Mouse (Mus musculus): ENCODE data around the gene Acbd3.
A peak's percentile ranks its signal among the peaks of the same experiment; 100 is the strongest.

Acbd3 gene

GRCm38 (mm10) chr1:180725704-180726179 is at the start of gene Acbd3:
TSS of gene Acbd3 (plus strand) at chr1:180726043.
- DNase-seq, result peak; percentile 90

GRCm38 (mm10) chr1:180691284-180691683 is 34.6 kb upstream of the Acbd3 start:
- DNase-seq, result no peak

GRCm38 (mm10) chr1:180696626-180697352 is 29.1 kb upstream of the Acbd3 start, which contains the start of gene Mixl1:
TSS of gene Mixl1 (minus strand) at chr1:180697034.
- no peak for DNase-seq

- DNase-seq, result no peak
Observed at GRCm38 (mm10) chr1:180698063-180698462, 27.8 kb upstream of the Acbd3 start.

- no peak for DNase-seq
Observed at GRCm38 (mm10) chr1:180703400-180703799, 22.4 kb upstream of the Acbd3 start.

GRCm38 (mm10) chr1:180707368-180707767 is 18.5 kb upstream of the Acbd3 start:
- no peak for DNase-seq

GRCm38 (mm10) chr1:180707813-180708212 is 18.0 kb upstream of the Acbd3 start:
- no peak for DNase-seq

GRCm38 (mm10) chr1:180708935-180709776 is 16.7 kb upstream of the Acbd3 start:
- no peak for DNase-seq

GRCm38 (mm10) chr1:180718756-180719155 is 7.1 kb upstream of the Acbd3 start:
- no peak for DNase-seq

- no peak for DNase-seq
Observed at GRCm38 (mm10) chr1:180719483-180719882, 6.4 kb upstream of the Acbd3 start.

GRCm38 (mm10) chr1:180719951-180720689 is 5.7 kb upstream of the Acbd3 start:
- DNase-seq, result peak; percentile 70

- DNase-seq, result no peak
Observed at GRCm38 (mm10) chr1:180722608-180723007, 3.2 kb upstream of the Acbd3 start.

GRCm38 (mm10) chr1:180723701-180724238 is 2.1 kb upstream of the Acbd3 start:
- DNase-seq, result no peak

- no peak for DNase-seq
Observed at GRCm38 (mm10) chr1:180726183-180726582, 340 bp downstream of the Acbd3 start.

GRCm38 (mm10) chr1:180729231-180729630 is 3.4 kb downstream of the Acbd3 start:
- DNase-seq, result no peak

GRCm38 (mm10) chr1:180747827-180748226 is 22.0 kb downstream of the Acbd3 start:
- no peak for DNase-seq

- no peak for DNase-seq
Observed at GRCm38 (mm10) chr1:180752115-180752514, 26.3 kb downstream of the Acbd3 start.

GRCm38 (mm10) chr1:180754376-180754775 is 28.5 kb downstream of the Acbd3 start:
- DNase-seq, result no peak

GRCm38 (mm10) chr1:180756711-180757110 is 30.9 kb downstream of the Acbd3 start:
- DNase-seq, result no peak

GRCm38 (mm10) chr1:180757252-180757955 is 31.6 kb downstream of the Acbd3 start:
- no peak for DNase-seq

GRCm38 (mm10) chr1:180757956-180758520 is 32.2 kb downstream of the Acbd3 start:
- DNase-seq, result no peak

- no peak for DNase-seq
Observed at GRCm38 (mm10) chr1:180762180-180762579, 36.3 kb downstream of the Acbd3 start.
